Mouse (Mus musculus) frontal cortex, adult (tissue): Measurements from ENCODE around the gene Olfr871.
"Not testable (repeated sequence)": the region's sequence is repeated elsewhere in the genome, so short reads cannot be mapped to it uniquely, and the experiment has no call there.

Experiments
- ATAC-seq: cut with Nextera tagmentation; 2 replicates; pipeline ENCODE4 v1.9.2; 2017; ENCODE audit warnings: mild to moderate bottlenecking, moderate library complexity, mixed read lengths; ENCODE audit not compliant: low TSS enrichment

Gene Olfr871

GRCm38 (mm10) chr9:20211907-20212306, at the start of gene Olfr871:
Gene Olfr871, plus strand, starts transcription at chr9:20212207.
- no peak for ATAC-seq

DNA sequence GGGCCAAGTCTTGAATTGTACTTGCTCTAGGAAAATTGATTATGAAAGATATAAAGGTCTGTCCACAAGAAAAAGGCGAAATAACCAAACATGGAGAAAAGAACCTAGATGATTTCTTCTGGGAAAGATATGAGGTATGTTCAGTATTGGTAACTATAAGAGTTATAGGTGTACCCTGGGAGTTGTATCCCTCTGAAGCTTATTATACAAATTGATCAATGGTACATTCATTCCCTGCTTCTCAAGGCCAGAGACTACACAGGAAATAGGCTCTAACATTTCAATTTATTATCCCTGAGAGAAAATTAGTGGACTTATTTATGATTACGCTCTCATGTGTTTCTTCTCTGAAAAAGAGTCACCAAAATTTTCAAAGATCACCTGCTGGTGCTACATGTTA, 38.0 kb upstream of the Olfr871 start, which contains the start of gene Olfr870:
Olfr870 (minus strand) TSS at position 101 of the 400 bp plus-strand sequence.
- no peak for ATAC-seq

DNA sequence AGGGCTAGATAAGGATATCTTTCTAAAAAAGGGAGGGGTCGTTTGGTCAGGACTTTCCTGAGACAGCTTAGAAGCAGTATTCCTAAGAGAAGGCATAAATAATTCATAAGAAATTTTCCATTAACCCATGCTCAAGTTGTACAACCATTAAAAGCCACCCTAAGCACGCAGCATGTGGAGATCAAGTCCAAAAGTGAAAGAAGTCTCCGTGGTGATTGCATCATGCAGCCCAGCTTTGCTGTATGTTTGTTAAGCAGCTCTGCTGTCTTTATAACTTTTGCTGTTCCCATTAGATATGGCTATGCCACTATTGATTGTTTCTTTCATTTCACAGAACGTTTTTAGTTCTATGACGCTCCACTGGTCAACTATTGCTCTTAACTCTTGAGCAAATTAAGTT, 32.5 kb upstream of the Olfr871 start:
- ATAC-seq, result no peak

DNA sequence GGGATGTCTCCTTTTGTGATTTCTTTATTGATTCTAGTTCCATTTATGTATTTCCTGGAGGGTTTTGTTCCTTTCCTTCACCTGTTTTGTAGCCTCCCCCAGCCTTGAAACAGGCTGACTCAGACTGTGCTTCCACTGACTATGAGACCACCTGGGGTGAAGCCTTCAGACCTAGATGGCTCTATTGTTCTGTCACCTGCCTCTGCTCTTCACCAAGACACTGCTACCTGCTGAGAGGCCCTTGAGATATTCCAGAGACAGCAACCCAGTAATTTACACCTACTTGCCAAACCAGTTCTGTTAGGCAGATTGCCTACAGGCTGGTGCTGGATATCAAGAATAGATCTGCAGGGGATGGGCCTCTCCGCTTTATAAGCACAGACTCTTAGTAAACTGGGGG, 9.9 kb upstream of the Olfr871 start:
- ATAC-seq, result no peak

DNA sequence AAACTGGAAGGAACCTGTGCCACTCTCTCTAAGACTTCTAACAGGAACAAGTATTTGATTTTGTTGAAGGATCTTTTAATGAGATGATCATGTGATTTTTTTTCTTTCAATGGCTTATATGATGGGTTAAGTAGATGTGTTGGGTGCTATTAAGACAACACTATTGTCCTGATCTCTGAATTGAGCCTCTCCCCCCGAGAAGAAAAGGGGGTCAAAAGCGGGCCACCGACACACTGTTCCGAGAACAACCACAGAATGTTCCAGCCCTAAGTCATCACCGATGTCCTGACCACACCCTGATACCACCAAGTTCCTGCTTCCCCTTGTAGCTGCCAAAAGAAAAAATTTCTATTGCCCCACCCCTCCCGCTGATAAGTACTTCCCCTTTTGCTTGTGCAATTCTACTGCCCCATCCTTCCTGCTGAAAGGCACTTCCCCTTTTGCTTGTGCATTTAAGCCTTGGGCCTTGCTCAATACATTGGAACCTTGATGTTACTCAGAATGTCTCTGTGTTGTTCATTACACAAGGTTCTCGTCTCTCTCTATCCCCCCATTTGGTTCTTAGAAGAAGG, 8.5 kb upstream of the Olfr871 start:
- ATAC-seq, result not testable (repeated sequence)

DNA sequence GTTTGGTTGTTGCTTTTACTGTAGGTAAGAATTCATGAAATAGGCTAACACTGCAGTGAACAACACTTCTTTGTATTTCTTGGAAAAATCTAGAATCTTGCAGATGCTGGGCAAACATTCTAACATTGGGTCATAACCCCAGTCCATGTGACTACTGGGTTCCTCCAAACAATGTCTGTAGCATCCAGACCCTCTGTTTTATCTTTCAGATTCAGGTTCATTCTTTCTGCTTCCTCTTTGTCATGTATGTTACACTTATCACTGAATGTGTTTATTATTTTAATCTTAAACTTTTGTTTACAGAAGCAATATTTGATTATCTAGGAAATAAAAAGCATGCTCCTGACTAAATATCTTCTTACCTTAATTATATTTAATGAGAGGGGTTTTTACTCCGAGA, 1.2 kb upstream of the Olfr871 start:
- no peak for ATAC-seq

DNA sequence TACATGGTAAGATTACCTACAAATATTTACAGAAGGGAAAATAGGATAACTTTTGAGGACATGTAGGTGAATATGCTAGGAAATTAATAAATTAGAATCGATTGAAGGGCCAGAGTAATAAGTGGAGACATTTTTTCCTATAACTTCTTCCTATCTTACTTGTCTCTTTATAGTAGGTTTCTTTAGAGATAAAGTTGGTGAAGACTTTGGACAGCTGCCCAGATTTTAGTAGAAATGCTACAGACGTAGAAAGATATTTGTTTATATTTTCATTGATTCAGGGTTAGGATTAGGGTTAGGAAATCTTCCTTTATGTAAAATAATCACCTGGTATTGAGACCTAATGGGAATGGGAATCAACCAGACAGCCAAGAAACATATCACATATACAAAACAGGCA, 530 bp upstream of the Olfr871 start:
- no peak for ATAC-seq

DNA sequence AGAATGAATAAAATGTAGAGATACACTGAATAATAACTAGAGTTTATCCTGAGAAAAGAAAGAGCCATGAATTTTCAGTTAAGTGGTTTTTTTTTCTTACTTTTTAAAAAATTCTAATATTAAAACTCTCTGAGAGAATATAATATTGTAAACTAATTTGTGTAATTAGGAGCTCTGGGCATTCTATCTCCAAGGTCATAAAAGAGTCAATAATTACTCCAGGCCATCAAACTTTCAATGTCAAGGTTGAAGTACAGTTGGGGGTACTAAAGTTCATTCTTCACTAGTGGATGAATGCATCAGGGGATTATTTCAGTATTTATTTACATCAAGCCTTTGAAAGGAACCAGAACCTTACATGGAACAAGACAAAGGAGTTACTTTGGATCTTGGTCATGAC, 24.8 kb downstream of the Olfr871 start, which contains the start of gene Olfr872:
Olfr872 (plus strand) TSS at position 301 of the 400 bp plus-strand sequence.
- ATAC-seq, result no peak

DNA sequence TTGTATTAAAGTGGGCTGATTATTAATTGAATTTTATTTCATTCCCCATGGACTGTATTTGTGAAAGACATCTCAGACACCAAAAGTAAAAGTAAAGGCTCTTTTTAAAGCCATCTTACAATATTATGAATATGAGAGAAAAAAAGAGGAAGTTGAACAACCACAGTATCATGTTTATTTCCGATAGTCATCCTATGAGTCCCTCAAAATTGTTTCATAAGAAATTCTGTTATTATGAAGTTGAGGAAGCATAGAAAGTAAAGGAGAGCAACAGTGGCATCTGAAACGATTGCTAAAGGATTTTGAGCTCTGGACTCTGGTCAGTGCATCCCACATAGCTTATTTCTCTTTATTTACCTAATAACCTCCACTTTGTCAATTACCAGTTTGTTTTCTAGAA, 25.4 kb downstream of the Olfr871 start:
- no peak for ATAC-seq
